7 mouse cellular contexts compared by ENCODE assay signal in the genomic region with DNA sequence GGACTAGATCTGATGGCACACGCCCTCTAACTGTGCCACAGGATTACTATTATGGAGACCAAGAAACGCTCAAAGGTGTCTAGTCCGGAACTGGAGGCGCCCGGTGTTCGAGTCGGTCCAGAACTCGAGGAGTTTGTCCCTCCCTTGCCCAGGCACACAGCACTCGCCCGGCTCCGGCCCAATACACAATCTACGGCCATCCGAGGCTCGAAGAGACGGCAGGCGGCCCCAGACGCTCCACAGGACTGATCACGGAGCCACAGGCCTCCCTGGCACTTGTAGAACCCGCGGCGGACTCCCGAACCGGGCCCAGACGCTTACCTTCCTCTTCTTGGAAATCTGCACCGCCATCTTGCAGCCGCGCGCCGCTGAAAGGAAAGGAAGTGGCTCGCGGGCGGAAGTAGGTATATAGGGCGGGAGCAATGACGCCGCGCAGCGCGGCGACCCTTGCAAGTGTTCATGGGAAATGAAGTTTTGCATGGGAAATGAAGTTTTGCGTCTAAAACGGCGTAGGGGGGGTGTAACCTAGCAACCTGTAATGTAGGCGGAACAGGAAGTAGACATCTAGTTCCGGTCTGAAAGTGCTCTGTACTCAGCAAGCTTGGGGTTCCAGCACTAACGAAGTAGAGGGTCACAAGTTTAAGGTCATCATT. TPM values are rescaled to one million over a fixed set of nuclear protein-coding genes. Genes with fewer than 3 reads are reported as not detected.
DNase-seq lines count a peak whose midpoint lies in the region; ATAC-seq lines count a peak whose summit lies in the region.

A gene (minus strand): TSS at position 468 of the 653 bp plus-strand sequence.

- intact Hi-C loops in left cerebral cortex, postnatal 36 days (cut with DNase I), result loop anchor here (10.0 kb wide), 1 partner anchor 381 kb away; a partner anchor contains a TSS

- peak within 1 kb of the TSS; percentile 89 for H3K4me2 ChIP-seq in intestine, embryonic 16.5 days (ENCODE audit: low read depth, low read length)
- peak within 1 kb of the TSS; percentile 58 for H3K4me2 ChIP-seq in midbrain, embryonic 11.5 days

- H3K9me3 ChIP-seq in intestine, embryonic 16.5 days (ENCODE audit: control insufficient read depth, low read length), result no peaks in the 10 kb centered on the region
- H3K9me3 ChIP-seq in midbrain, embryonic 11.5 days (ENCODE audit: control insufficient read depth, low read length), result no peaks in the 10 kb centered on the region

- H3K36me3 ChIP-seq in intestine, embryonic 16.5 days (ENCODE audit: control insufficient read depth, insufficient read depth, low read length), result peaks cover 13% of the 10 kb centered on the region
- peaks cover 31% of the 10 kb centered on the region for H3K36me3 ChIP-seq in midbrain, embryonic 11.5 days (ENCODE audit: control insufficient read depth, insufficient read depth, low read length)

- ATAC-seq in intestine, embryonic 16.5 days, result peak; percentile 95
- peak; percentile 95 for ATAC-seq in midbrain, embryonic 11.5 days (ENCODE audit: low FRiP score)

- peak within 1 kb of the TSS; percentile 79 for H3K27ac ChIP-seq in intestine, embryonic 16.5 days (ENCODE audit: low read length)
- peak within 1 kb of the TSS; percentile 46 for H3K27ac ChIP-seq in midbrain, embryonic 11.5 days (ENCODE audit: low read depth, low read length)

- H3K9ac ChIP-seq in intestine, embryonic 16.5 days (ENCODE audit: low read depth, low read length), result peak within 1 kb of the TSS; percentile 88
- peak within 1 kb of the TSS; percentile 90 for H3K9ac ChIP-seq in midbrain, embryonic 11.5 days (ENCODE audit: low read length)

- peak within 1 kb of the TSS; percentile 70 for H3K4me3 ChIP-seq in intestine, embryonic 16.5 days (ENCODE audit: low read length)
- H3K4me3 ChIP-seq in midbrain, embryonic 11.5 days (ENCODE audit: low read depth, low read length), result peak within 1 kb of the TSS; percentile 77

- DNase-seq in adrenal gland, adult 8-10 months, result peak; percentile 96
- DNase-seq in embryo, embryonic 9.5 days (ENCODE audit: extremely low spot score), result peak; percentile 93
- DNase-seq in gastrocnemius, postnatal 4 days (ENCODE audit: low spot score in 2 of 2), result peak; percentile 77 to 91
- peak; percentile 93 to 96 for DNase-seq in left cerebral cortex, postnatal 36 days (ENCODE audit: low spot score in 2 of 2)
- DNase-seq in midbrain, embryonic 11.5 days (ENCODE audit: low spot score, missing footprints), result peak; percentile 99
- DNase-seq in skeletal muscle tissue, adult 2 months (ENCODE audit: low read depth, low spot score), result peak; percentile 97

- H3K4me1 ChIP-seq in intestine, embryonic 16.5 days (ENCODE audit: control insufficient read depth, insufficient read depth, low read length), result peaks cover 22% of the 10 kb centered on the region
- peaks cover 21% of the 10 kb centered on the region for H3K4me1 ChIP-seq in midbrain, embryonic 11.5 days (ENCODE audit: control insufficient read depth, insufficient read depth, low read length)

- WGBS in intestine, embryonic 16.5 days, result under 1% methylated on average over 45 of the region's 45 CpGs
- under 1% methylated on average over 44 of the region's 45 CpGs for WGBS in midbrain, embryonic 11.5 days

- H3K27me3 ChIP-seq in intestine, embryonic 16.5 days (replicated peaks; ENCODE audit: control insufficient read depth, insufficient read depth, low read length), result no peaks in the 10 kb centered on the region
- no peaks in the 10 kb centered on the region for H3K27me3 ChIP-seq in midbrain, embryonic 11.5 days (ENCODE audit: control insufficient read depth, insufficient read depth, low read length)

RNA-seq across cellular contexts. Expression of the gene that starts here (rescaled TPM):
- total RNA-seq in adrenal gland, adult 8-10 months (2022), result 100 to 1,000 TPM; 533 to 601 (median 565) TPM
- 100 to 1,000 TPM; 484 to 545 TPM for total RNA-seq in gastrocnemius, postnatal 4 days (2021)
- 775 and 816 TPM in 2 replicates for polyA plus RNA-seq in intestine, embryonic 16.5 days (2015; fragmentation: Nextera tagmentation; extraction: Ambion mirVana)
- total RNA-seq in left cerebral cortex, postnatal 36 days (2021), result 100 to 1,000 TPM; 215 to 261 TPM
- polyA plus RNA-seq in midbrain, embryonic 11.5 days (2014; fragmentation: Nextera tagmentation; extraction: Ambion mirVana), result 716 and 724 TPM in 2 replicates

Comparison
In these comparisons a context has a peak if more than half of its experiments do, and no peak if none do; other contexts are left out.
1. Peak in every context shown above with its lines: DNase-seq, ATAC-seq, H3K4me3 ChIP-seq and H3K27ac ChIP-seq.